Mouse (Mus musculus) lung, adult 2 months (tissue): ENCODE results near the gene Thap3.
"Not testable (repeated sequence)": the region's sequence is repeated elsewhere in the genome, so short reads cannot be mapped to it uniquely, and the experiment has no call there.

Experiments used
- CTCF ChIP-seq: fragments of 200-500 bp; IDR thresholded peaks from 2 replicates; pipeline ENCODE4 v1.5.1; 2011; ENCODE audit warnings: mild to moderate bottlenecking, low read length, control low read depth; ENCODE audit not compliant: insufficient read depth
- POLR2A ChIP-seq: fragments of 200-500 bp; IDR thresholded peaks from 2 replicates; pipeline ENCODE4 v1.6.1; 2011; ENCODE audit warnings: low read depth, mild to moderate bottlenecking, control low read depth, low read length, borderline replicate concordance; ENCODE audit errors: extremely low read depth

DNA sequence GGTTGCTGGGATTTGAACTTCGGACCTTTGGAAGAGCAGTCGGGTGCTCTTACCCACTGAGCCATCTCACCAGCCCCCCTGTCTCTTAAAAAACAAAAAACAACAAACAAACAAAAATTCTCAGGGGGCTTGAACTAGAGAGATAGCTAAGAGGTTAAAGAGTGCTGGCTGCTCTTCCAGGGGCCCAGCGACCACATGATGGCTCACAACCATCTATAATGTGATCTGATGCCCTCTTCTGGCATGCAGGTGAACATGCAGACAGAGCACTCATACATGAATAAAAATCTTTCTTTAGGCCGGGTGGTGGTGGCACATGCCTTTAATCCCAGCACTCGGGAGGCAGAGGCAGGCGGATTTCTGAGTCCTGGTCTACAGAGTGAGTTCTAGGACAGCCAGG lies 47.7 kb upstream of the Thap3 start:
- 0 out of 2 replicates have a peak, but pooled peaks have one; percentile 11 for TF ChIP-seq CTCF
- not testable (repeated sequence) for TF ChIP-seq POLR2A
